Mouse (Mus musculus) heart, embryonic 16.5 days (tissue): ENCODE results near the gene Pex16. TPM values are rescaled to one million over a fixed set of nuclear protein-coding genes. Genes with fewer than 3 reads are reported as not detected.

Experiments
- ATAC-seq: fragments of 200-750 bp; cut with Nextera tagmentation; replicated peaks from 2 replicates; pipeline ENCODE4 v1.8.0; 2017; ENCODE audit warnings: moderate number of reproducible peaks; ENCODE audit not compliant: insufficient read depth, low FRiP score; ENCODE audit errors: extremely low read depth
- H3K27ac ChIP-seq: fragments of 300-500 bp; sonication (generic); 2 replicates; pipeline ENCODE4 v1.5.1; 2014; ENCODE audit warnings: mild to moderate bottlenecking, low read length, control low read depth, moderate library complexity
- H3K27me3 ChIP-seq: fragments of 300-500 bp; sonication (generic); 2 replicates; pipeline ENCODE4 v1.6.1; 2014; ENCODE audit warnings: low read length, mixed read lengths; ENCODE audit not compliant: control insufficient read depth, insufficient read depth
- H3K36me3 ChIP-seq: fragments of 300-500 bp; sonication (generic); 2 replicates; pipeline ENCODE4 v1.6.1; 2014; ENCODE audit not compliant: control insufficient read depth, insufficient read depth
- H3K4me1 ChIP-seq: fragments of 300-500 bp; sonication (generic); 2 replicates; pipeline ENCODE4 v1.6.1; 2014; ENCODE audit warnings: low read length, mixed read lengths; ENCODE audit not compliant: control insufficient read depth, insufficient read depth
- H3K4me2 ChIP-seq: fragments of 300-500 bp; sonication (generic); 2 replicates; pipeline ENCODE4 v1.6.1; 2014; ENCODE audit warnings: low read depth, mild to moderate bottlenecking, control low read depth, low read length
- H3K4me3 ChIP-seq: fragments of 300-500 bp; sonication (generic); 2 replicates; pipeline ENCODE4 v1.5.1; 2014; ENCODE audit warnings: mild to moderate bottlenecking, control low read depth, low read length
- H3K9ac ChIP-seq: fragments of 300-500 bp; sonication (generic); 2 replicates; pipeline ENCODE4 v1.6.1; 2014; ENCODE audit warnings: low read length, control low read depth
- H3K9me3 ChIP-seq: fragments of 300-500 bp; sonication (generic); replicated peaks from 2 replicates; pipeline ENCODE4 v1.6.1; 2016; ENCODE audit warnings: low read length; ENCODE audit not compliant: control insufficient read depth
- WGBS: fragments of 180-500 bp; shearing (Covaris S2); extraction: QIAGEN DNeasy Blood & Tissue Kit; methylation state at CpG from one replicate; pipeline ENCODE4 v1.1.7; 2014; 5-methylcytosine and 5-hydroxymethylcytosine counted together
- polyA plus RNA-seq: library from polyadenylated mRNA; unstranded; fragments of >200 nt; fragmentation: Nextera tagmentation; extraction: Ambion mirVana; gene quantifications from 2 replicates; pipeline ENCODE4 v1.2.1, GENCODE M21; 2015

The Pex16 gene
- polyA plus RNA-seq, 1 experiment from 2014 or later, result 20.1 TPM

DNA sequence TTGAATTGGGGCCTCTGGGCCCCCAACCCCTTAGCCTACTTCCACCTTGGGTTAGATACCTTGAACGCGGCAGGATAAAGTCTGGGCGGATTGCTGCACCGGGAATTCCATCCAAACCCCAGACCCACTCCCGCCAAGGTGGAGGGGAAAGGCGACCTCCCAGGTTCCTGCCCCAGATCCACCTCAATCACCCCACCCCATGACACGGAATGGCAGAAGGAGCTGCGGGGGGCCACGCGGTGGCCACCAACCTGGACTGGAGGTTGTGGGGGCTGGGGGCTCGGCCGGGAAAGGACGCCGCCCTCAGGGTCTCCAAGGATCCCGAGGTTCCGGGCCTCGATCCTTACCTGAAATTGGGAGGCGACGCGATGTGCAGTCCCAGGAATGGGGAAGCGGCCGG lies 26.2 kb downstream of the Pex16 start:
- WGBS, result 5% methylated on average over 18 of the region's 22 CpGs
- Histone ChIP-seq H3K4me2 (peak overlapping the region; percentile 94), H3K4me1 (0 out of 2 replicates have a peak, but pooled peaks cover 2% of the 10 kb centered on the region), H3K9ac (peak overlapping the region; percentile 71), H3K36me3 (peaks cover 12% of the 10 kb centered on the region), H3K9me3 (no peaks in the 10 kb centered on the region), H3K27ac (no peak overlapping the region), H3K27me3 (0 out of 2 replicates have a peak, but pooled peaks cover 2% of the 10 kb centered on the region), H3K4me3 (peak overlapping the region; percentile 63)
- ATAC-seq, result 0 out of 2 replicates have a peak, but pooled peaks have one; percentile 10

DNA sequence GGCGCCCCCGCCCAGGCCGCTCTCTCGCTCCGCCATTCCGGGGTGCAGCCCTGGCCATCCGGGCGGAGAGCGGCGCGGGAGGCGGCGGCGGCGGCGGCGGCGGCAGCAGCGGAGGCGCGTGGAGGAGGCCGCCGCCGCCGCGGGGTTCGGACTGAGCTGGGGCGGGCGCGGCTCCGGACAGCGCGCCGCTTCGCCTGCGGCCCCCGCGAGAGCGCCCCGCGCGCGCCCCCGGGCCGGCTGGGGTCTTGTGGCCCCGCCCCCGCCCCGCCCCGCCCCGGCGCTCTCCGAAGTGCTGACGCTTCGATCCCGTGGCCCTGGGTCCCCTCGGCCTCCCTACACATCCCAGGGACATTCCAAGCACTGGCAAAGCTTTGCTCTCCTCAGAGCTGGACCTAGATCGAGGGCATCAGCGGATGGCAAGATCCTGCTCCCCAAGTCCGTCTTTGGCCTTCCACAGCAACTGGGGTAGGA lies 26.6 kb downstream of the Pex16 start, which contains the start of gene Mapk8ip1:
TSS of gene Mapk8ip1 (minus strand) at position 173 of the 471 bp plus-strand sequence.
- Histone ChIP-seq H3K4me3 (peak within 1 kb of the TSS; percentile 63), H3K4me1 (0 out of 2 replicates have a peak, but pooled peaks cover 2% of the 10 kb centered on the region), H3K9me3 (no peaks in the 10 kb centered on the region), H3K36me3 (peaks cover 12% of the 10 kb centered on the region), H3K27me3 (0 out of 2 replicates have a peak, but pooled peaks cover 2% of the 10 kb centered on the region), H3K27ac (no peak within 1 kb of the TSS), H3K9ac (peak within 1 kb of the TSS; percentile 71), H3K4me2 (peak within 1 kb of the TSS; percentile 94)
- WGBS, result 2% methylated on average over 30 of the region's 59 CpGs
- ATAC-seq, result peak; percentile 77

DNA sequence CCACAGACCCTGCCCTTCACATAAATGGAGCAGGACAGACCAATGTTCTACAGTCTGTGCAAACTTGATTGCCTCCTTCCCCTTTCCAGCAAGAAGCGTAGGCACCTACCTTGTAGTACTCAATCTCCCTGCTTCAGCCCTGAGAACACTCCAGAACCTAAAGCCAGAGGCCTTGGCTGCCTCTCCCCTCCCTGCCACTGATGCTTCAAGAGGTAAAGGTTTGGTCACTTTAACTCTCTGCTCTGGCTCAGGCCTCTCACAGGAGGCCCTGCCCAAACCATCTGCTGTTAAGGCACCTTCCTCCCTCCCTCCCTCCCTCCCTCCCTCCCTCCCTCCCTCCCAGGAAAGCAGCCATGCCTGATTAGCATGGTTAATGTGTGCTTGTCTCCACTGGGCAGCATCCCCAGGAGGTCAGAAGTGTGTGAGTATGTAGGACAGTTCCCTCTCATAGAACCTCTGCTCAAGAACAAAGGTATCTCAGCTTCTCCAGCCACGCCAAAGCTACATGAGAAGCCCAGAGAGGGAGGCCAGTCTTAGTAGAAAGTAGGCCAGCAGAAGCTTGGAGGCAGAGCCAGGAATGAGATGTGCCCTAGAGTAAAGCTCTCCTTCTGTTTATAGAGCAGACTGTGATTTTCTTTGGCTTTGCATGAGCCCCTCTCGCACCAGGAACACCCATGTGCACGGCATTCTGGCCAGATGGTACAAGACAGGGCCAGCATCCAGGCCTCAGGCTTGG lies 28.3 kb downstream of the Pex16 start:
- 75% methylated on average over 4 of the region's 4 CpGs for WGBS
- no peak for ATAC-seq
- Histone ChIP-seq H3K4me1 (0 out of 2 replicates have a peak, but pooled peaks cover 2% of the 10 kb centered on the region), H3K4me2 (no peak overlapping the region), H3K9ac (no peak overlapping the region), H3K9me3 (no peaks in the 10 kb centered on the region), H3K36me3 (peaks cover 12% of the 10 kb centered on the region), H3K27ac (no peak overlapping the region), H3K27me3 (0 out of 2 replicates have a peak, but pooled peaks cover 2% of the 10 kb centered on the region), H3K4me3 (no peak overlapping the region)

DNA sequence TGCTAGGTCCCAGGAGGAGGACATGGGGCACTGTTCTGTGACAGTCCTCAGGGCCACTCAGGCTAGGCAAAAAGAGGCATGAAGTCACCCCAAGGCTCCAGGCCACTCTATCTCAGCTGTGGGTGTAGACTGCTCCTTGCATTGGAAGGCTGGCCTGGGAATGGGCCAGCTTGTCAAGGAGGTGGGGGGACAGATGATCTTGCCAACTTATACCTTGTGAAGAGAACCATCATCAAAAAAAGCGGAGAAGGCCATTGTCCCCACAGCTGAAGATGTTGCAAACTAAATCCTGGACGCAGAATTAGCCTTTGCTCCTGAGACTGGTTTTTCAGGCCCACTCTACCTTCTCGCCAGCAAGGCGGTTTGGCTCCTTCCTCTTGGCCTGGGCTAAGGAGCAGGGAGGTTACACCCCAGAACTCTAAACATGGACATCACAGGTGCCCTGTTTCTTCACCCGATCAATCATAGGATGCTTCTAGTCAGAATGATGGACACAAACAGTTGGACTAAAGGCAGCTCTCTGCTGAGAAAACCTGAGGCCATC lies 29.4 kb downstream of the Pex16 start:
- Histone ChIP-seq H3K9me3 (no peaks in the 10 kb centered on the region), H3K4me1 (0 out of 2 replicates have a peak, but pooled peaks cover 2% of the 10 kb centered on the region), H3K27me3 (no peaks in the 10 kb centered on the region), H3K4me2 (no peak overlapping the region), H3K27ac (no peak overlapping the region), H3K4me3 (no peak overlapping the region), H3K36me3 (peaks cover 21% of the 10 kb centered on the region), H3K9ac (no peak overlapping the region)
- no peak for ATAC-seq
- 95% methylated on average over 5 of the region's 5 CpGs for WGBS

DNA sequence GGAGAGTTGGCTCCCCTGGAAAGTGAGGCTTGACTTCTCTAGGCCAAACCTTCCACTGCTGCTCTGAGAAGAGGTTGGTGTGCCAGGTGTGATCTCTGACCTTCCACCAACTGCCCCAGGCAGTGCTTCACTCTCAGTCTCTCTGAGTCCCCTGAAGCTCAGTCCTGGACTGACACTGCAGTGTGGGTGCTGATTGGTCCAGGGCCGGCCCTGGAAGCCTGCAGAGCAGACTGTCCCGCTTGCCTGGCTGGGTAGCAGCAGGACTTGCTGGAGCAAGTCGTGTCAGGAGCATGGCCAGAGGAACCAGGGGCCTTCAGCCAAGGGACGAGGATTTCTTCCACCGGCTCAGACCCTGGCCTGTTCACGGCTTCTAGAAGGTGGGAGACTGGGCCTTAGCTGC lies 30.3 kb downstream of the Pex16 start:
- WGBS, result 82% methylated on average over 6 of the region's 6 CpGs
- no peak for ATAC-seq

DNA sequence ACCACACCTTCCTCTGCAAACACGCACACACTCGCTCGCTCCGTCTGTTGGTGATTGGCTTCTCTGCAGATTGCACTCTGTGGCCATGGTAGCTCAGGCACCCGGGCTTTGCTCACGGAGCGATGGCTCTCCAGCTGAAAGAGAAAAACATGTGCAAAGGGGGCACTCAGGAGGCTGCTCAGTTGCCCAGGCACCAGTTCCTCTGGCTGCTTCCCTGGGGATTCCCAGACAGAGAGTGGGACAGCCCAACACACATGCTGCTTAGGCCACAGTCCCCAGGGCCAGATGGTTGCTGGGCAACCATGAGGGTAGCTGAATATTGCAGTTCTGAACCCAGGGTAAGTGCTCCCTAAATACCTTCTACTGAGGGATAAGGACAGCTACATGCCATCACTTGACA lies 31.2 kb downstream of the Pex16 start:
- H3K9ac ChIP-seq, result no peak overlapping the region
- 88% methylated on average over 7 of the region's 7 CpGs for WGBS
- H3K27me3 ChIP-seq, result no peaks in the 10 kb centered on the region

More for the DNA sequence above, 30.3 kb downstream of the Pex16 start:
- Histone ChIP-seq H3K4me1 (0 out of 2 replicates have a peak, but pooled peaks cover 2% of the 10 kb centered on the region), H3K9ac (no peak overlapping the region), H3K4me3 (no peak overlapping the region), H3K27ac (no peak overlapping the region), H3K36me3 (peaks cover 30% of the 10 kb centered on the region), H3K9me3 (no peaks in the 10 kb centered on the region), H3K4me2 (no peak overlapping the region), H3K27me3 (no peaks in the 10 kb centered on the region)

DNA sequence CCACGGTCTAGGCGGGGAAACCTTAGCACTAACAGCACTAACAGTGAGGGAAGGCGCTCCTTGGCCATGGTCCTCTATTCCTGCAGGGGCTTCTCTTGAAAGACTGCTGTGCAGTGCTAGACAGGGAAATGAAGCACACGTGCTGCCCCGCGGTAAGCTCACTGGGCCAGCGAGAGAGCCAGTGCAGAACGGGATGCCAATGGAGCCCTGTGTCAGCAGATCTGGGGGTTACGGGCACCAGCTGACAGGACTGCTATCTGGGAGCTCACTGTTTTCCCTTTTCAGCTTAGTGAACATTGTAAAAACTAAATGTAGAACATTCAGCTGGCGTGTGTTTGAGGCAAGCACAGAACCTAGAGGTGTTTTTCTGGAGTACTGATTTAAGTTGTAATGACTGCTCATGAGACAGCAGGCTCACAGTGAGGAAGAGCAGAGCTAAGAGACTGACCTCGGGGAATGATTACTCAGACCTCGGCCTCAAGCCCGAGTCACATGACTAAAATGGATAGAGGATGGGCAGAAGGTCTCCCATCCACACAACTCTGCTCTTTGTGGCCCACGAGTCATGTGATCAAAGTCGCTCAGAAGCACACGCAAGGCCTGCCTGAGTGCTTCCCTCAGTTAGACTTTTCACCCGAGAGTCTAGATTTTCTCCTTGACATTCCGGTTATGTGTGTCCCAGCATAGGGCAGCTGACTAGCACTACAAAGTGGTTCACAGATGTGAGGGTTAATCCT lies 34.0 kb downstream of the Pex16 start:
- H3K4me1 ChIP-seq, result no peaks in the 10 kb centered on the region
- WGBS, result 85% methylated on average over 18 of the region's 18 CpGs
- H3K9me3 ChIP-seq, result no peaks in the 10 kb centered on the region
- no peak overlapping the region for H3K27ac ChIP-seq
- peaks cover 58% of the 10 kb centered on the region for H3K36me3 ChIP-seq
- H3K27me3 ChIP-seq, result no peaks in the 10 kb centered on the region
- no peak overlapping the region for H3K4me3 ChIP-seq
- ATAC-seq, result no peak
- no peak overlapping the region for H3K4me2 ChIP-seq
- H3K9ac ChIP-seq, result no peak overlapping the region

More for the DNA sequence above, 31.2 kb downstream of the Pex16 start:
- H3K4me1 ChIP-seq, result 0 out of 2 replicates have a peak, but pooled peaks cover 2% of the 10 kb centered on the region
- H3K36me3 ChIP-seq, result peaks cover 37% of the 10 kb centered on the region
- H3K9me3 ChIP-seq, result no peaks in the 10 kb centered on the region
- no peak overlapping the region for H3K4me3 ChIP-seq
- H3K4me2 ChIP-seq, result no peak overlapping the region
- no peak for ATAC-seq
- no peak overlapping the region for H3K27ac ChIP-seq

DNA sequence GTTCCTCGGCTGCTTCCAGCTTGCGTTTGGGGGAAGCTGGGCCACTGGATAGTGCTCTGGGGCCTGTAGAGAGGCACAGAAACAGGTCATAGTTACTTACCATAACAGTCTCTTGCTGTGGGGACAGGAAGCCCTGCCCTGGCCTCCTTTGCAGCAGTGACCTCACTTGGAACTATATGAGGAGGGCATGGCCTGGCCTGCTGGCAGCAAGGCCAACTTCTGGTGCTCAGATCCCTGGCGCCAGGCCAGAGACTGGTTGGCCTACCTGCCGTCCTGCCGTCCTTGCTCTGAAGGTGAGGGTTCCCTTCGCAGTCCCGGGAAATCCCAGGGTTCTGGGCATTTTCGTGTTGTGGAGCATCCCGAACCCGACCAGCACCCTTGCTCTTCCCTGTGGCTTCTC lies 37.2 kb downstream of the Pex16 start:
- Histone ChIP-seq H3K4me2 (no peak overlapping the region), H3K4me3 (no peak overlapping the region), H3K9me3 (no peaks in the 10 kb centered on the region), H3K9ac (no peak overlapping the region), H3K27me3 (no peaks in the 10 kb centered on the region), H3K27ac (no peak overlapping the region), H3K4me1 (no peaks in the 10 kb centered on the region), H3K36me3 (peaks cover 68% of the 10 kb centered on the region)
- 84% methylated on average over 10 of the region's 10 CpGs for WGBS
- no peak for ATAC-seq
